Mouse (Mus musculus): ENCODE measurements around the gene Gm42674. TPM values are rescaled to one million over a fixed set of nuclear protein-coding genes. Genes with fewer than 3 reads are reported as not detected.

Gene Gm42674
- total RNA-seq, 2 experiments from 2014 or later: not detected

DNA sequence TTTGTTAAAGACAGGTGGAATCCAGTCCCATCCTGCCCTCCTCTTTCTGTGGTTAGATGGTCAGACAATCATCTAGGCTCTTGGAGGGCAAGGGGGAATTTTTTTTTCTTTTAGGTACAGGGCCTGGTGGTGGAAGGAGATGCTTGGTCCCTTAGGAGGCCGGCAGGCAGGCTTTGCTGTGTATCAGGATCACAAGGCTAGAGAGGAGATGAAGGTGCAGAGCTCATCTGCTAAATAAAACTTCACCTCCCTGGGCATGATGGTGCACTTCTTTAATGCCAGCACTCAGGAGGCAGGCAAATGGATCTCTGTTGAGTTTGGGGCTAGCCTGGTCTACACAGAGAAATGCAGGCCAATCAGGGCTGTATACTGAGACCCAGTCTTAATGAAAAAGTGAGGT is 14.2 kb downstream of the Gm42674 start:
- DNase-seq: no peak
- intact Hi-C loops (cut with DNase I): loop anchor here (2.0 kb wide), 2 partner anchors 29 to 91 kb away; no protein-coding TSS in a partner anchor

DNA sequence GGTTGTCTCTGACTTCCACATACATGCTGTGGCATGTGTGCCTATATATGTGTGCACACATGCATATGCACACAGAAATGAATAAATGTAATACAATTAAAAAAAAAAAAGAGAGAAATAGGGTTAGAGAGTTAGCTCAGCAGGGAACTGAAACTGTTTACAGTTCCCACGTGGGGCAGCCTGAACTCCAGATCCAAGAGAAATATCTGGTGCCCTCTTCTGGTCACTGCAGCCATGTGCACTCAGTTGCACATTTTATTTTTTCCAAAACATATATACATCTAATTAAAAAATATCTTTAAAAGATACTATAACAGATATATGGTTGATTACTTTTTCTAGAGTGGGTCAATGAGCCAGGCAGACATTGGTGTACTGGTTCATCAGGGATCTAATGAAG is 15.9 kb downstream of the Gm42674 start:
- intact Hi-C loops (cut with DNase I): no loop called here
- DNase-seq: no peak

DNA sequence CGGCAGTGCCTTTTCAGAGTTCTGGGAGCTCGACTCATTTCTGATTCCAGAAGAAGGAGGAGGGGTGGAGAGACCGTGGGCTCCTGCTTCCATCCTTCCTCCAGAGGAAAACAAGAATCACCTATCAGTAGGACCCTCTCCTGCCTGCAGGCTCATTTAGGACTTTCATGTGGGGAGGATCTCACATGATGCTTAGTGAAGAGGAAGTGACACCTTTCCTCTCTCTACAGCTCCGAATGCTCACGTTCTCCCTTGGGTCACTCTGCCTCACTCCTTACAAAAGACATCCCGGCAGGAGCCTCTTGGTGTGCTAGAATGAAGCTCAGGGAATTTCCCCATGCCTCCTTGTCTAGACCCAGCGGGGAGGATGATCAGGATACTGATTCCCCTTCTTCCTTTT is 19.8 kb downstream of the Gm42674 start:
- no peak for DNase-seq
- intact Hi-C loops (cut with DNase I): no loop called here

DNA sequence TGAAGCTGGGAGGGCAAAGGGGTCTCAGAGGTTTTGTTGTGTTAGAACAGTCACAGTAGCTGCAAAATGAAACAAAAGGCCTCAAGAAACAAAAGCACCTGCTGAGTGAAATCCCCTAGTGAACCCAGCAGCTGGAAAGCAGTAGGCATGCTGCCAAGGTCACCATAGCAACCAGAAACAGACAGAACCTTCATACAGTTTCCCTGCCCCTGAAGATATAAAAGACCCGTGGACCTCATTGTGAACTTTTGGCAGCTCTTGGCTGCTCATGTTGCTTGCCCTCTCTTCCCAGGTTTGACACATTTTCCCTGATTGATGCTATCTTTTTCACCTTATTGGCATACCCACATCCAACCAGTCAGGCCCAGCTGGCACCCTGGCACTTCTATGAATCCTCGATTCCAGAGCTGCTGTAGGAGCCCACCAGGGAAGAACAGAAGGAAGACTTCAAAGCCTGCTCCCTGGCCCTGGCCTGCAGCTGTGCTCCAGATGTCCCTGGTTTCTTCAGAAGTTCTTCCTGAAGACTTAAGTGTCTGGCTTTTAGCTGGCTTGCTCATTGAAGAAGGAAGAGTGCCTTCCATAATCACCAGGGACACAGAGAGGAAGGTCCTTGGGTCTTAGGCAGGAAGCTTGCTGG is 21.8 kb downstream of the Gm42674 start:
- intact Hi-C loops (cut with DNase I): no loop called here
- no peak for DNase-seq

DNA sequence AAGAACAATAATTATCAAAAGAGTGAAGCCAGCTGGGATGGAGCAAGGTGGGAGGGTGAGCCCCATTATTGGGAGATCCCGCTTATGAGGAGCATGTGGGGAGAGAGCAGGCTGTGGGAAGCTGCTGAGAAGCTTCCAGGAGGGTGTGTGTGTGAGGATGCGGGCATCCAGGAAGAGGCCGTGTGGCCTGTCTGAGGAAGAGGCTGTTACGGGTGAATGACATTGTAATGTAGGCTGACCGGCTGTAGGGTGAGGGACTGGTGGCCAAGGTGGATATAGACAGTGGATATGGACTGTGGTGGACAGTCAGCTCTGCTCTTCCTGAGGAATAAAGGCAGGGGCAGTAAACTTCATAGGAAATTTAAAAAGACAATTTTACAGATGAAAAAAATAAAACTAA is 23.8 kb downstream of the Gm42674 start:
- DNase-seq: no peak
- intact Hi-C loops (cut with DNase I): no loop called here

DNA sequence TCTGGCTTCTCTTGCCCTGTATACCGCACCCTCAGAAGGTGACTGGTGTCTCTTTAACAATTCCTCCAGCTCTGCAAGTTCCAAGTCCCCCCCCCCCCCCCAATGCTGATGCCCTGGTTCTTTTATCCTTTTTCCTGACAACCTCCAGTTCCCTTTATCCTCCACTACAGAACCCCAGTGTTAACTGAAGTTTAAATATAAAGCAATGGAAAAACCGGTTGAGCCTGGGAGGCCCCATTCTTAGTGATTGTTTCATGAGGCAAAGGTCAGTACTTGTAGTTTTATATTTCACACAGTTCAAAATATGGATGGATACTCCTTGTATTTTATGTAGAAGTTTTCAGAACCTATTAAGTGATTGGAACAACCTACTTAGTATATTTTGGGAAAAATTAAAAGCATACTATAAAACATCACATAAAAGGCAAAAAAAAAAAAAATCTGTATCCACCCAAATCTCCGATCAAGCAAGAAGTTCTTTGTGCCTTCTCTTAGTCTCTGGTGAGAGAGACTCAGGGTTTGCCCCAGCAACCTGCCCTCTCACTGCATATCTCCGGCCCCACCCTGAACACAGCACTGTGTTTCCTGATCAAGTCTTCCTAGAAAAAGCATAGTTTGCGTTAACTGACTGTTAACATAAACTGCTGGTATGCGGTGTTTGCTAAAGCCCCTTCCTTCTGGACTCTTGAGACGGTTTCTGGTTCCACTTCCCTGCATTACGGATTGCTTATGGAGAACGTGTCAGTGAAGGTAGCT is 24.7 kb downstream of the Gm42674 start:
- intact Hi-C loops (cut with DNase I): no loop called here
- DNase-seq: no peak

DNA sequence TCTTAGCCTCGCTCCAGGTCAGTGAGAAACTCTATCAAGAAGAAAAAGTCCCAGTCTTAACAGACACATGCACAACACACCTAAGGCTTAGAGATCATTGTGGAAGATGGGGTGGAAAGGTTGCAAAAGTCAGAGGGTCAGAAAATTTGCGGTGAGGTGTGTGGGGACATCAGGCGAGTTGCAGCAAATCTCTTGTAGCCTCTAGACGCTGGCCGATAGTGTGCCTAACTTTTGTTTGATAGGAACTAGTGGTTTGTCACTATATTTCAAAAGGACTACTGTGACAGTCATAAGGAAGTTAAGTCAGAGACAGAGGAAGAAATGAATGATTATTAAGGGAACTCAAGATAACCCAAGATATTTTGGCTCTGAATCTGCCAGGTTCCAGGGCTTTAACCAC is 25.7 kb downstream of the Gm42674 start:
- intact Hi-C loops (cut with DNase I): no loop called here
- DNase-seq: no peak

DNA sequence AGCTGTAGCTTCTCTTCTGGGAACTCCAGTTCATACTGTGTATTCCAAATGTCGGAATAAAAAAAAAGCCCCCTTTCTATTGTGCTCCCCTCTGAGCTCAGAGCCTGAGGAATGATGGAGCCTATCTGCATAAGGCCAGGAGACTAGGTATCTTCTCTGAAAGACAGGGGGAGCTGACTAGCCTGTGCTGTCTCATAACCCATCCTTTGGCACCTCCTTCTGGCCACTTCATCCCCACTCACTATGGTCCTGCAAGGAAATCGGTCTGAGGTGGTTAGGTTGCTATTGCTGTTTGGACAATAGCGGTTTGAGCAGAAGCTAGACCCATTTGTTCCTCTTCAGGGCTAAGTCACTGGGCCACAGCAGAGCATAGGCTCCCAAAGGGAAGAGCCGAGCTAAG is 26.1 kb downstream of the Gm42674 start:
- intact Hi-C loops (cut with DNase I): no loop called here
- no peak for DNase-seq

DNA sequence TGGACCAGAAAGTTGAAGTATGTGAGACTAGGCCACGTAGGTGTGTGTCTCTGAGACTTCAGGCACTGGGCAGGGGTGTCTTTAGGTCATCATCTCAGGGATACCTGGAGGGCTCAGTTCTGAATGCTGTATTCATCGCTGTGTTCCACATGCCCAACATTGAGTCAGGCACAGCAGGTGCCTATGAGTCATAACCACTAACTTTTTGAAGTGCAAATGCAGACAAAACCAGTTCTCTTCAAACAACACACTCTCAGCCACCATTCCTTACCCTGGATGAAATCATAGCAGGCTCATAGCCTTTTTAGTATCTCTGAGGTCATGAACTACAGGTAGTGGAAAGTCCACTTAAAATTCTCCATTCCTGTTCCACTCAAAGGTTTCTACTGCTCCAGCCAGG is 27.6 kb downstream of the Gm42674 start:
- intact Hi-C loops (cut with DNase I): no loop called here
- DNase-seq: no peak

DNA sequence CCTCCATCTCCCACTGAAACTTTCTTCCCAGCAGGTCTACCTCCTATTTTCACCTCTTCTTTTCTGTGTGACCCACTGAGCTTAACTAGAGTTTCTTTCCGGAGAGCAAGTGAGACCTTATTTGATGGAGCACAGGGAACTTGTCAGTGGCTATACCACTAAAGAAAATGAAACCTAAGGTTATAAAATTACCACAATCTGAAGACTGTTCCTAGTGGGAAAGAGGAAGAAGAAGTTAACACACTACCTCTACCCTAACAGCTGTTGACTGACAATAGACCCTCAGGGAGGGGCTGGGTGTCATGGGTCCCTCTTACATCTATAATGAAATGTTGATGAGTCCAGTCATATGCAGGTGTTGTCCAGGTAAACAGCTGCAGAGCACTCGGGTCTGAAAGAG is 30.3 kb downstream of the Gm42674 start:
- intact Hi-C loops (cut with DNase I): no loop called here
- no peak for DNase-seq

DNA sequence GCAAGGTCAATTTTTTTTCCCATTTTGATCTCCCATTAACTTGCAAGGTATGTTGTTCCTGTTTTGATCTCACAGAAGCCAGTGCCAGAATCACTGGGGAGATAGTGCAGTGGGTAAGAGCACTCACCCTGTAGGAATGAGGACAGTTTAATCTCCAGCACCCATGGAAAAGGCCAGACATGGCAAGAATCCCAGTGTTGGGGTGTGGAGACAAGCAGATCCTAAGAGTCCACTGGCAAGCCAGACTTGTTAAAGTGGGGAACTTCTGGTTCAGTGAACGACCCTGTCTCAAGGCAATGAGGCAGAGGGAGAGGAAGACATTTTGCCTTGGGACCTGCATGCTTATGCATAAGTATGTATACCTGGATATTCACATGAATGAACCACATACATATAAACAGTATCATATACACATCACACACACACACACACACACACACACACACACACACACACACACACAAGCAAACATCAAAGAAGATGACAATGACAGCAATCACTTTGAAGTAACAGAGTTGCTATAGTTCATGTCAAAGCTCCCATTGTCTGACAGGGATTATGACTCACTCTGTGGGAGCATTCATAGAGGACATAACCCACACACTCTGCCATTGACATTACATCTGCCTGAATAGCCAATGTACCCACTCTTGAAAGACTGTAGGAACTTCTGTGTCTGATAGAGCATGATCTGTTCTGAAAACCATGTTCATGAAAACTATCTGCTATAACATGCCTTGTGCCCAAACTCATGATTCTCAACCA is 37.0 kb downstream of the Gm42674 start:
- intact Hi-C loops (cut with DNase I): no loop called here

DNA sequence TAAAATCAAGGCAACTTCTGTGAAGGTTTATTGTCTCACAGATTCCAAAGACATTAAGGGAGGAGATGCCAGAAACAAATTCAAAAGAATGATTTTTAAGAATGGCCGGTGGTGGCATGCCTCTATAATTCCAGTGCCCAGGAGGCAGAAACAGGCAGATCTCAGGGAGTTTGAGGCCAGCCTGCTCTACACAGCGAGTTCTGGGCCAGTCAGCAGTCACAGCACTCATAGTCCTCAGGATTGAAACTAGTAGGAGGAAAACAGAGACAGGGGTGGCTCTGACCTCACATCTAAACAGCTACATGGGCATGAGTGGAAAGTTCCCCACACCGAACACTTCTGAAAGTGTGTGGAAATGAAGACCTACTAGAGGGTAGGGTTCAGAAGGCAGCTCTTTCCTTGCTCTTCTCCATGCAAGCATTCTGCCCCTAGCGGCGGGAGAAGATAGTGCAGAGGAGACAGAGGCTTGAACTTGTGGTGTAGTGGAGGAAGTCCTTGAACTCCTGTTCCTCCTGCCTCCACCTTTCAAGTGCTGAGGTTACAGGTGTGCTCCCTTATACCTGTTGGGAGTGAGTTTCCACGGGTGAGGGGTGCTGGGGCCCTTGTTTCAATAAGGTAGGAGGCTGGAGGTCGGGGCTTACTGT is 37.9 kb downstream of the Gm42674 start:
- intact Hi-C loops (cut with DNase I): no loop called here
- no peak for DNase-seq

More for the DNA sequence above, 37.0 kb downstream of the Gm42674 start:
- DNase-seq: no peak

DNA sequence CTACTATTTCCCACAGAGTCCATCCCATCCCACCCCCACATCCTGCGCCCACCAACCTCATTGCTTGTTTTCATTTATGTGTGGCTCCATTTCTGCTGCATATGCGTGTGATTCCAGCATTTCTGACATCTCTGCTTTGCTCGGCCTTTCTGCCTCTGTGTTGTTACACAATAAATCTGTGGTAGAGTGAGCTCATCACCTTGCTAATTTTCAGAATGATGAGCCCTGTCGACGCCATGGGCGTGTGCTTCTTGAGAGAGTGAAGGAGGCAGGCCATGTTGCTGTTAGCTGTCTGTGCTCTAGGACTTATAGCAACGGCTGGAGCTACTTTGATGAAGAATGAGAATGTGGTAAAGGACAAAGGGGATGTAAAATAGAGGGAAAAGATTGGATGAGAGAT is 39.3 kb downstream of the Gm42674 start:
- intact Hi-C loops (cut with DNase I): no loop called here
- DNase-seq: no peak

DNA sequence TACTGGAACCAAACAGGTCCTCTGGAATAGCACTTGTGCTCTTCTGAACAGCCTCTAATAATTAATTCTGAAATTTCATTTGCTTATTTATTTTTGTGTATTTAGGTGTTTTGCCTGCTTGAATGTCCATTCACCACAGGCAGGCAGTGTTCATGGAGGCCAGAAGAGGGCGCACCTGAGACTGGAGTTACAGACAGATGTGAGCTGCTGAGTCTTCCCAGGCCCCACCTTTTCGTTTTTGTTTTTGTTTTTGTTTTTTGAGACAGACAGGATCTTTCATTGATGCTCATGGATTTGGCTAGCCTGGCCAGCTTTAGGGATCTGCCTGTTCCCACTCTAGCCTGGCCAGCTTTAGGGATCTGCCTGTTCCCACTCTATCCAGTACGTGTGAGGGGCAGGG is 42.5 kb downstream of the Gm42674 start:
- peak; percentile 33 to 36 for DNase-seq

DNA sequence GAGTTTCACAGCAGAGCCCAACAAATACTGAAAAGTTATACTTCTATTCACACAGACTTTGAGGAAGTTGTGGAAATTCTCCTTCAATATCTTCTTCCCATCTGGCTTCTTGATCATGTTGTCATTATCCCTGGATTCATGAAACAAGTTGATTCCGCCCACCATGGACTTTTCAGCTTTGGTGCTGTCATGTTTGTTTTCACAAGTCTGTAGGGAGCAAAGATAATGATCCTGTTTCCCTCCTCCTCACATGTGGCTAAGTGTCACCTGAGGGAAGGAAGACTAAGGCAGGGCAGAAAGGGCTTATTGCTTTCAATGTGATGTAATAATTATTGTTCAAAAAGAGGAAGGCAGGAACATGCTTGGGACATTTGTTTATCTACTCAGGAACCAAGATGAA is 45.6 kb downstream of the Gm42674 start:
- DNase-seq: no peak
- intact Hi-C loops (cut with DNase I): no loop called here

More for the DNA sequence above, 42.5 kb downstream of the Gm42674 start:
- intact Hi-C loops (cut with DNase I): no loop called here

DNA sequence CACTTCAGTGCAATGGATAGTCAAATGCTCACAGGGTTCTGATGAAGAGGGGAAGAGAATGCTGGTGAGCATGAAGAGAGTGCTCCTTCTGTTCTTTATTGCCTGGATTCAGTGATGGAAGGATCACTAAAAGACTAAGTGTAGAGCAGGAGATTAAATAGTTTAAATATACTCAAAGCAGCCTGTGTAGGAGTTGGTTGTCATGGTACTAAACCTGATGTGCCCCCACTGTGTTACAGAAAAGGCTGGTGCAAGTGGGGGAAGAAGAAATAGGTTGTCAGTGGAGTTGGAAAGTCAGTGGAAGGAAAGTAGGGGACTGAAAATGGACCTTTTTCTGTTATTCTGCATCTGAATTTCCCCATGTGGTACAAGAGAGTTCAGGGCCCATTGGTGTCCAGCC is 47.3 kb downstream of the Gm42674 start:
- no peak for DNase-seq
- intact Hi-C loops (cut with DNase I): no loop called here

DNA sequence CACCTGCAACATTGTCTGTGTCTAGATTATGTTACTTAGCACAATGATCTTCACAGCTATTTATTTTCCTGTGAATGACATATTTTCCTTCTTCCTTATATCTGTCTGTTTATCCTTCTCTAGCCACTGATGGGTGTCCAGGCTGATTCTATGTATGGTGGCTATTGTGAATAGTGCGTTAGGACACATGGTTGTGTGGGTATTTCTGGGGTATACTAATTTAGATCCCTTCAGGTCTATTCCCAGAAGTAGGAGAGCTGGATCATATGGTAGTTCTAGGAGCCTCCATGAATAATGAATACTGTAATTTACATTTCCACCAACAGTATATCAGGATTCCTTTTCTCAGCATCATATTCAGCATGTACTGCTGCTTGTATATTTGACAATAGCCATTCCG is 48.1 kb downstream of the Gm42674 start:
- intact Hi-C loops (cut with DNase I): no loop called here
- no peak for DNase-seq

DNA sequence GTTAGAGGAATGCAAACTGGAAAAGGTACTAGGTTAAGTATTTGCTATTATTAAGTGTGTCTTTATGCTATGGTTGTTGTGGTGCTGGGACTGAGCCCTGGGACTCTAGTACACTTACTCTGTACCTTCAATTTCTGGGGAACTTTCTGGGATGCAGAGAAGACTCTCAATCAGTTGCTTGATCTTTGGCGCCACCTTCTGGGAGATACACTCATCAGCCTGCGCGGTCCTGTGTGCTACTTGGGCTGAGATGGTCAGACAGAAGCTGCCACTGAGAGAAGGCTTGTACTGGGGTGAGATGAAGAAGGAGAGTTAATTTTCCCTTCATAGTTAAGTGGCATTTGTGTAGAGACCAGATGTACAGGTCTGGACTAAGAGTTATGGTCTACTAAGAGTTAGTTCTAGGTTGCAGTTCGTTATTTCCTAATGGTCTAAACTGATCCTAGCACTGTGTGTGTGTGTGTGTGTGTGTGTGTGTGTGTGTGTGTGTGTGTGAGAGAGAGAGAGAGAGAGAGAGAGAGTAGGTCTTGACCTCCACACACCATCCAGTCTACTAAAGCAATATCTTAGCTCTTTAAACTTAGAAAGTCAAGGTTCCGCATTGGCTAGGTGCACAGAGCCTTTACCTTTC is 51.3 kb downstream of the Gm42674 start:
- intact Hi-C loops (cut with DNase I): no loop called here

DNA sequence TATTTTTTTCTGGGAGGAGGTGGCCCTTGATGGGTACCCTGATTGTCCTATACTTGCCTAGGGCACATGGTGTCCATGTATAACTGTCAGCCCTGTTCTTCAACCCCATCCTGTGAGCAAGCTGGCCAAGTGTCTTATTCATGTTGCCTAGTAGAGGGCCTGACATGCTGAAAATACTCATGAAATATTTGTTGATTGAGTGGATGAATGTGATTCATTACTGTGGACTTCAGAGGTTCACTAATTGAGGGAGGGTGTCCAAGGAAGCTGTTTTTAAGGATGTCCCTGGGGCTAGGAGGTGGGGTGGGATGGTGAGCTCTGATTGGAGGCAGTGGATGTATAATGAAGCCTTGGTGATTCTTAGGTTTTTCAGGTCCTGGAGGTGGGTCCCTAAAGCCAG is 52.0 kb downstream of the Gm42674 start, which contains the start of gene S100a7a:
Gene S100a7a (plus strand): TSS at position 301 of the 400 bp plus-strand sequence.
- intact Hi-C loops (cut with DNase I): no loop called here
- DNase-seq: no peak

More for the DNA sequence above, 51.3 kb downstream of the Gm42674 start:
- DNase-seq: peak; percentile 36 to 56

Data from gastrocnemius, postnatal 36 days (tissue).